In the genomic region with DNA sequence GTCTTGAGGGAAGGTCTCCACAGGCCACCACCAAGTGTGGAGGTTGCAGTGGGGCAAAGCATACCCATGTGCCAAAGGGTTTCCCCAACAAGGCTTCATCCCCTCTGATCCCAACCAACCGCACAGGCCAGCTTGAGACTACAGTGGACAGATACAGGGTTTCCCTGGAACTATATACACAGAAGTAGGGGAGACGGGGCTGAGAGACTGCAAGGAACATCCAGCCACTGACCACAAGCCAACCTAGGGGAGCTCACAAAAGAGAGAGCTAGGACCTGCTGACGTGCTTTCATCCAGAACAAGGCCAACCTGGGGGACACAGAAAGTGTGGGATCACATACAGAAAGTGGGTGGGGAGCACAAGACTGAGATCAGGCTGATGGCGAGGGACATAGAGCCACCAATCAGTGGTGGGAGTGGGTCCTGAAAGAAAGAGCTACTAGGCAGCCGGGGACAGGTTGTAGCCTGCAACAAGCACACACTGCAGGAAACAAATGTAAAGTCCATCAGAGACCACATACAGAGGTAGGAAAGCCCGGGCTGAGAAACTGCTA, we compare ENCODE assay signal across 8 mouse cellular contexts. TPM values are rescaled to one million over a fixed set of nuclear protein-coding genes. Genes with fewer than 3 reads are reported as not detected.
A peak's percentile ranks its signal among the peaks of the same experiment; 100 is the strongest.
DNase-seq lines count a peak whose midpoint lies in the region; ATAC-seq and TF ChIP-seq lines count a peak whose summit lies in the region.

No protein-coding gene starts in this region.

- no peaks in the 10 kb centered on the region for H3K9me3 ChIP-seq in erythroblast, embryonic 14.5 days (ENCODE audit: control insufficient read depth, low read length)
- no peaks in the 10 kb centered on the region for H3K9me3 ChIP-seq in limb, embryonic 14.5 days (ENCODE audit: control insufficient read depth, low read length)
- H3K9me3 ChIP-seq in stomach, postnatal 0 days (ENCODE audit: control insufficient read depth, low read length): no peaks in the 10 kb centered on the region

- peaks cover 54% of the 10 kb centered on the region for H3K36me3 ChIP-seq in erythroblast, embryonic 14.5 days (ENCODE audit: control insufficient read depth)
- peaks cover 42% of the 10 kb centered on the region for H3K36me3 ChIP-seq in limb, embryonic 14.5 days (ENCODE audit: control insufficient read depth, insufficient read depth, low read length)
- H3K36me3 ChIP-seq in stomach, postnatal 0 days (ENCODE audit: control insufficient read depth, insufficient read depth, low read length): peaks cover 27% of the 10 kb centered on the region

- H3K4me1 ChIP-seq in erythroblast, embryonic 14.5 days (ENCODE audit: control insufficient read depth): peaks cover 91% of the 10 kb centered on the region
- H3K4me1 ChIP-seq in limb, embryonic 14.5 days (ENCODE audit: control insufficient read depth, insufficient read depth, low read length): peaks cover 48% of the 10 kb centered on the region
- H3K4me1 ChIP-seq in stomach, postnatal 0 days (replicated peaks; ENCODE audit: control insufficient read depth, insufficient read depth): peaks cover 33% of the 10 kb centered on the region

- TF ChIP-seq EP300 in stomach, postnatal 0 days (optimal IDR thresholded peaks at IDR 0.05): no peak

- peak overlapping the region; percentile 87 for H3K4me2 ChIP-seq in limb, embryonic 14.5 days (replicated peaks; ENCODE audit: low read depth, low read length, severe bottlenecking)
- peak overlapping the region; percentile 86 for H3K4me2 ChIP-seq in stomach, postnatal 0 days (replicated peaks; ENCODE audit: low read depth)

- no peaks in the 10 kb centered on the region for H3K27me3 ChIP-seq in erythroblast, embryonic 14.5 days (ENCODE audit: control insufficient read depth)
- H3K27me3 ChIP-seq in limb, embryonic 14.5 days (ENCODE audit: control insufficient read depth, insufficient read depth, low read length): no peaks in the 10 kb centered on the region
- no peaks in the 10 kb centered on the region for H3K27me3 ChIP-seq in stomach, postnatal 0 days (ENCODE audit: control insufficient read depth, insufficient read depth, low read length)

- WGBS in limb, embryonic 14.5 days: 18% methylated on average over 6 of the region's 6 CpGs
- 6% methylated on average over 6 of the region's 6 CpGs for WGBS in stomach, postnatal 0 days

- no peak for TF ChIP-seq CTCF in stomach, postnatal 0 days (IDR thresholded peaks at IDR 0.05; ENCODE audit: low read depth)

- no peak for ATAC-seq in erythroblast, adult 5-6 weeks (replicated peaks; ENCODE audit: low FRiP score, poor library complexity, severe bottlenecking)
- ATAC-seq in limb, embryonic 14.5 days (ENCODE audit: low FRiP score, low read depth): no peak
- ATAC-seq in stomach, postnatal 0 days (ENCODE audit: low FRiP score, low TSS enrichment): no peak
- no peak for ATAC-seq in inflammation-experienced regulatory T-cells, adult 6 months

- no peak for TF ChIP-seq POLR2A in limb, embryonic 14.5 days (IDR thresholded peaks at IDR 0.05; ENCODE audit: borderline replicate concordance, extremely low read depth, insufficient read depth, insufficient read length)

- H3K27ac ChIP-seq in limb, embryonic 14.5 days (replicated peaks; ENCODE audit: low read depth, low read length): peak overlapping the region; percentile 86; the same call in 1 of the 2 replicates
- peak overlapping the region; percentile 93 for H3K27ac ChIP-seq in stomach, postnatal 0 days (replicated peaks)

- H3K4me3 ChIP-seq in erythroblast, embryonic 14.5 days (replicated peaks): peak overlapping the region; percentile 81
- peak overlapping the region; percentile 97 for H3K4me3 ChIP-seq in limb, embryonic 14.5 days (replicated peaks; ENCODE audit: low read length)
- peak overlapping the region; percentile 92 for H3K4me3 ChIP-seq in stomach, postnatal 0 days (ENCODE audit: low read depth, low read length)

- peak overlapping the region; percentile 92 for H3K9ac ChIP-seq in limb, embryonic 14.5 days (ENCODE audit: low read depth, low read length, severe bottlenecking)
- peak overlapping the region; percentile 98 for H3K9ac ChIP-seq in stomach, postnatal 0 days (ENCODE audit: low read length)

- DNase-seq in thymus, postnatal 0 days (ENCODE audit: low spot score): peak; percentile 16
- DNase-seq in thymus, postnatal 14 days: no peak
- DNase-seq in limb, embryonic 14.5 days (ENCODE audit: low spot score): no peak
- DNase-seq in stomach, postnatal 0 days (ENCODE audit: low spot score): peak; percentile 31
- no peak for DNase-seq in urinary bladder, postnatal 36 days (ENCODE audit: low spot score in 2 of 2)

RNA-seq across cellular contexts. Expression of a gene that starts 3.0 kb away (rescaled TPM):
- 49.1 and 53.2 TPM in 2 replicates for polyA plus RNA-seq in erythroblast, embryonic 14.5 days (2012)
- total RNA-seq in erythroblast, adult 5-6 weeks (2015; ENCODE audit: low replicate concordance): 40.2 and 47.4 TPM in 2 replicates
- total RNA-seq in erythroblast, adult 5-6 weeks (2017; ENCODE audit: low replicate concordance): 28.4 and 40.8 TPM in 2 replicates
- polyA plus RNA-seq in thymus, postnatal 0 days (2015; fragmentation: Nextera tagmentation; extraction: Ambion mirVana): 119 and 125 TPM in 2 replicates
- polyA plus RNA-seq in limb, embryonic 14.5 days (2012; rRNA removed): 108 and 147 TPM in 2 replicates
- polyA plus RNA-seq in limb, embryonic 14.5 days (2014; fragmentation: Nextera tagmentation; extraction: Ambion mirVana): 93.0 and 97.7 TPM in 2 replicates
- polyA plus RNA-seq in stomach, postnatal 0 days (2015; fragmentation: Nextera tagmentation; extraction: Ambion mirVana): 55.2 and 61.7 TPM in 2 replicates
- polyA plus RNA-seq in inflammation-experienced regulatory T-cells, adult 6 months (2017; shearing (Covaris generic)): 10 to 100 TPM; 50.3 to 61.4 (median 50.9) TPM

RNA-seq across cellular contexts. Expression of a gene that starts 18.1 kb away (rescaled TPM):
- 2.6 and 3.2 TPM in 2 replicates for polyA plus RNA-seq in erythroblast, embryonic 14.5 days (2012)
- total RNA-seq in erythroblast, adult 5-6 weeks (2015; ENCODE audit: low replicate concordance): 5.6 and 6.1 TPM in 2 replicates
- 5.6 and 11.4 TPM in 2 replicates for total RNA-seq in erythroblast, adult 5-6 weeks (2017; ENCODE audit: low replicate concordance)
- 31.6 and 31.9 TPM in 2 replicates for polyA plus RNA-seq in thymus, postnatal 0 days (2015; fragmentation: Nextera tagmentation; extraction: Ambion mirVana)
- polyA plus RNA-seq in limb, embryonic 14.5 days (2012; rRNA removed): 87.8 and 122 TPM in 2 replicates
- 78.0 and 89.1 TPM in 2 replicates for polyA plus RNA-seq in limb, embryonic 14.5 days (2014; fragmentation: Nextera tagmentation; extraction: Ambion mirVana)
- 28.3 and 30.0 TPM in 2 replicates for polyA plus RNA-seq in stomach, postnatal 0 days (2015; fragmentation: Nextera tagmentation; extraction: Ambion mirVana)
- 10 to 100 TPM in 1 of 3 experiments, 1 to 10 TPM in 2; 3.4 to 10.4 (median 9.2) TPM for polyA plus RNA-seq in inflammation-experienced regulatory T-cells, adult 6 months (2017; shearing (Covaris generic))

RNA-seq across cellular contexts. Expression of a gene that starts 26.8 kb away (rescaled TPM):
- 1.8 and 2.1 TPM in 2 replicates for polyA plus RNA-seq in erythroblast, embryonic 14.5 days (2012)
- 13.4 and 25.6 TPM in 2 replicates for total RNA-seq in erythroblast, adult 5-6 weeks (2015; ENCODE audit: low replicate concordance)
- 11.0 and 18.2 TPM in 2 replicates for total RNA-seq in erythroblast, adult 5-6 weeks (2017; ENCODE audit: low replicate concordance)
- polyA plus RNA-seq in thymus, postnatal 0 days (2015; fragmentation: Nextera tagmentation; extraction: Ambion mirVana): 107 and 114 TPM in 2 replicates
- polyA plus RNA-seq in limb, embryonic 14.5 days (2012; rRNA removed): 33.7 and 42.7 TPM in 2 replicates
- polyA plus RNA-seq in limb, embryonic 14.5 days (2014; fragmentation: Nextera tagmentation; extraction: Ambion mirVana): 35.9 and 36.5 TPM in 2 replicates
- 22.9 and 23.9 TPM in 2 replicates for polyA plus RNA-seq in stomach, postnatal 0 days (2015; fragmentation: Nextera tagmentation; extraction: Ambion mirVana)
- 100 to 1,000 TPM; 190 to 248 (median 240) TPM for polyA plus RNA-seq in inflammation-experienced regulatory T-cells, adult 6 months (2017; shearing (Covaris generic))

RNA-seq across cellular contexts. Expression of a gene that starts 27.1 kb away (rescaled TPM):
- polyA plus RNA-seq in erythroblast, embryonic 14.5 days (2012): 1.2 and 3.9 TPM in 2 replicates
- total RNA-seq in erythroblast, adult 5-6 weeks (2015; ENCODE audit: low replicate concordance): 8.6 and 9.8 TPM in 2 replicates
- total RNA-seq in erythroblast, adult 5-6 weeks (2017; ENCODE audit: low replicate concordance): 1.3 and 2.2 TPM in 2 replicates
- 17.8 and 20.1 TPM in 2 replicates for polyA plus RNA-seq in thymus, postnatal 0 days (2015; fragmentation: Nextera tagmentation; extraction: Ambion mirVana)
- 64.5 and 66.1 TPM in 2 replicates for polyA plus RNA-seq in limb, embryonic 14.5 days (2012; rRNA removed)
- 14.4 and 15.9 TPM in 2 replicates for polyA plus RNA-seq in limb, embryonic 14.5 days (2014; fragmentation: Nextera tagmentation; extraction: Ambion mirVana)
- polyA plus RNA-seq in stomach, postnatal 0 days (2015; fragmentation: Nextera tagmentation; extraction: Ambion mirVana): 14.8 and 18.0 TPM in 2 replicates
- 100 to 1,000 TPM in 2 of 3 experiments, 10 to 100 TPM in 1; 71.4 to 109 (median 107) TPM for polyA plus RNA-seq in inflammation-experienced regulatory T-cells, adult 6 months (2017; shearing (Covaris generic))

RNA-seq across cellular contexts. Expression of a gene that starts 52.3 kb away (rescaled TPM):
- 33.9 and 36.6 TPM in 2 replicates for polyA plus RNA-seq in erythroblast, embryonic 14.5 days (2012)
- 25.5 and 25.6 TPM in 2 replicates for total RNA-seq in erythroblast, adult 5-6 weeks (2015; ENCODE audit: low replicate concordance)
- total RNA-seq in erythroblast, adult 5-6 weeks (2017; ENCODE audit: low replicate concordance): 28.2 and 28.9 TPM in 2 replicates
- polyA plus RNA-seq in thymus, postnatal 0 days (2015; fragmentation: Nextera tagmentation; extraction: Ambion mirVana): 153 and 160 TPM in 2 replicates
- polyA plus RNA-seq in limb, embryonic 14.5 days (2012; rRNA removed): 253 and 298 TPM in 2 replicates
- polyA plus RNA-seq in limb, embryonic 14.5 days (2014; fragmentation: Nextera tagmentation; extraction: Ambion mirVana): 110 and 125 TPM in 2 replicates
- polyA plus RNA-seq in stomach, postnatal 0 days (2015; fragmentation: Nextera tagmentation; extraction: Ambion mirVana): 75.4 and 83.9 TPM in 2 replicates
- polyA plus RNA-seq in inflammation-experienced regulatory T-cells, adult 6 months (2017; shearing (Covaris generic)): 10 to 100 TPM; 11.7 to 16.3 (median 13.2) TPM

Comparison
In these comparisons a context has a peak if more than half of its experiments do, and no peak if none do; other contexts are left out.
1. DNase-seq: peak in thymus, postnatal 0 days (single experiment) and stomach, postnatal 0 days (single experiment); none in thymus, postnatal 14 days (single experiment), limb, embryonic 14.5 days (single experiment) and urinary bladder, postnatal 36 days (0 of 2).
2. Peak in every context shown above with its lines, with median percentiles within 50 percentile points of each other: H3K4me3 ChIP-seq.